Mouse (Mus musculus): ENCODE results near the gene Egr2. TPM values are rescaled to one million over a fixed set of nuclear protein-coding genes. Genes with fewer than 3 reads are reported as not detected.

Gene Egr2
- total RNA-seq, 1 experiment from 2014 or later = 8.5 TPM

DNA sequence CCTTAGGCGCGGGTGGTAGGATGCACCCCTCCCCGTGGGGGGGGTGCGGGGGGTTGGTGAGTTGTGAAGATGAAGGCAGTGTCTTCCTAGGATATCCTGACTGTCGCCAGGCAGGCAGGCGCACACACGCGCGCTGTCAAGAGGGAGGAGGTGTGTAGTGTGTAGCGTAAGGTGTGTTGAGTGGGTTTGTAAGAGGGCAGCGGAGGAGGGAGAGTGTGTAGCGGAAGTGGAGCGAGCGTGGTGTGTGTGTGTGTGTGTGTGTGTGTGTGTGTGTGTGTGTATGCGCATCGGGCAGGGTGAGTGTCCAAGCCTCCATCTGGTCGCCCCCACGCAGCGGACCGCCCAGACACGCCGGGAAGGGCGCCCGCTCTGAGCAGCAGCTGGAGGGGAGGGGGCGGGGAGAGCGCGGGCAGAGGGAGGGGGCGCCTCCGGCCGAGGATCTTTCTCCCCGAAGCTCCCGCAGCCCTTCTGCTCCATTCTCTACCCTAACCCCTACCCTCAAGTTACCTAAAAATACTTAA lies 1.4 kb downstream of the Egr2 start:
- ATAC-seq (replicated peaks in 1 of 2; ENCODE audit: insufficient read depth in 1 of 2, low FRiP score in 2 of 2, low TSS enrichment in 1 of 2, low read depth in 1 of 2, poor library complexity in 2 of 2, severe bottlenecking in 2 of 2) = no peak; a peak in 1 of 4 replicates

DNA sequence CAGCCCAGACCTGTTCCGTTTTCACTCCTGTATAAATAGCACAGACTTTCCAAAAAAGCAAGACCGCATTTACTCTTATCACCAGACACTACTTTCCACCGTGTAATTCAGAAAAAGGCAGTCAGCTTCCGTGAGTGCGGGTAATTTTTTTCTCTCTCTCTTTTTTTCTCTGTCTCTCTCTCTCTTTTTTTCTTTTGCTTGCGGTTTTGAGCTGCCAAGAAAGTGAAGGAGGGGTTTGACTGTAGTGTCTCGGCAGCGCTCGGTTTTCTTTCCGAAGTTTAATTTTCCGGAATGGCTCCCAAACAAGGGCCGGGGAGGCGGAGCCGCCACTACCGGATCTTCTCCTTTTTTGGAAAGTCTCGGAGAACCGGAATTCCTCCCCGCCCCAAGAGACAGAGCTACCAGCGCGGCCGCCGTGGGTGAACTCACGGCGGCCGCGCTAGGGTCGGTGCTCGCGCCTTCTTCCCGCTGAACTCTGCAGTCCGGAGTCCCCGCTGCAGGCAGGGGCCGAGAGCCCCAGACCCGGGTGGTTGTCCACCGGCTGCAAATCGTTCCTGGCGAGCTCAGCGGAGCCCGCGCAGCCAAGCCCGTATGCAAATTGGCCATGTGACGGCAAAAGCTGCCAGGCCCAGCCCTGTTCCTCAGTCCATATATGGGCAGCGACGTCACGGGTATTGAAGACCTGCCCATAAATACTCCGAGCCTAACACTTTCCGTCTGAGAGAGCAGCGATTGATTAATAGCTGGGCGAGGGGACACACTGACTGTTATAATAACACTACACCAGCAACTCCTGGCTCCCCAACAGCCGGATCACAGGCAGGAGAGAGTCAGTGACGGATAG lies 2.1 kb downstream of the Egr2 start:
- ATAC-seq (replicated peaks in 1 of 2; ENCODE audit: insufficient read depth in 1 of 2, low FRiP score in 2 of 2, low TSS enrichment in 1 of 2, low read depth in 1 of 2, poor library complexity in 2 of 2, severe bottlenecking in 2 of 2) = peak; percentile 74 to 80

DNA sequence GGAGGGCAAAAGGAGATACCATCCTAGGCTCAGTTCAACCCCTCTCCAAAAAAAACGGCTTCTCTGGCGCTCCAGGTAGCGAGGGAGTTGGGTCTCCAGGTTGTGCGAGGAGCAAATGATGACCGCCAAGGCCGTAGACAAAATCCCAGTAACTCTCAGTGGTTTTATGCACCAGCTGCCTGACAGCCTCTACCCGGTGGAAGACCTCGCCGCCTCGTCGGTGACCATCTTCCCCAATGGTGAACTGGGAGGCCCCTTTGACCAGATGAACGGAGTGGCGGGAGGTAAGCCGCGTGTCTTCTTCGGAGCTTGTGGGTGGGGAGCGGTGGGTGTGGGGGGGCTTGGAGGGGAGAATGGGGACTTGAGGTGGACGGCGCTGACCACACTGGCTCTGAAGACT lies 2.8 kb downstream of the Egr2 start:
- ATAC-seq (replicated peaks in 1 of 2; ENCODE audit: insufficient read depth in 1 of 2, low FRiP score in 2 of 2, low TSS enrichment in 1 of 2, low read depth in 1 of 2, poor library complexity in 2 of 2, severe bottlenecking in 2 of 2) = no peak

DNA sequence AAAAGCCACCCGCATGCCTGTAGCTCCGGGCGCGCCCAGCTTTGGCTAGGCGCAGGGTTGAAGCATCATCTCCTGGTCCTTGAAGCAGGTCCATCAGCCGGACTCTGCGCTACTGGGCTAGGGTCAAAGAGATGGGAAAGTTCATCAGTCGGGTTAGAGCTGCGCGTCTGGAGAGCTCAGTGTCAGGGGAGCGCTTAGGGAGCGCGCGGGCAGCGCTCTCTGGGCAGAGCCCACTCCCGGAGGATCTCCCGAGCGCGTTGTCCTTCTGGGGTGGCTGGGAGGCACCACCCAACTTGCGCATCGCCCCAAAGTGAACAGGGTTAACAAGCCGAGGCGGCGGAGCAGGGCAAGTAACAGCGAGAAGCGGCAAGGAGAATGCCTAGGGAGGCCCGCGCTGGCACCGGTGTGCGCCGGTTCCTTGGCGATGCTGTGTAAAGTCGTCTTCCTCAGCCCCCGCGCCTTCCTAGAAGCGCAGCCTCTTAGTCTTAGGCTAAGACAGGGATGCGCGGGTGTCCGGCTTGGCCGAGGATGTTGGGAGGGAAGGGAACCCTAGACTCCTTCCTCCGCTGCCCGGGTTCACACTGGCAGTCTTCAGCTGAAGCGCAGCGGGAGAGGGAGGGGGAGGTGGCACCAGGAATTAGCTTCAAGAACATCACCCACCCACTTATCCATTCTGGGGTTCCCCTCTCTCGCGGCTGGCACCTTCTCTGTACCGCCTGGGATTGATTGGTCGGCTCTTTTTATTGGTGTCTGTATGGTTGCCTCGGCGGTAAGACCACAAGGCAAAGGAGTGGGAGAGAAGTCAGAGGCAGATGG lies 3.5 kb downstream of the Egr2 start:
- no peak for ATAC-seq (replicated peaks in 1 of 2; ENCODE audit: insufficient read depth in 1 of 2, low FRiP score in 2 of 2, low TSS enrichment in 1 of 2, low read depth in 1 of 2, poor library complexity in 2 of 2, severe bottlenecking in 2 of 2)

DNA sequence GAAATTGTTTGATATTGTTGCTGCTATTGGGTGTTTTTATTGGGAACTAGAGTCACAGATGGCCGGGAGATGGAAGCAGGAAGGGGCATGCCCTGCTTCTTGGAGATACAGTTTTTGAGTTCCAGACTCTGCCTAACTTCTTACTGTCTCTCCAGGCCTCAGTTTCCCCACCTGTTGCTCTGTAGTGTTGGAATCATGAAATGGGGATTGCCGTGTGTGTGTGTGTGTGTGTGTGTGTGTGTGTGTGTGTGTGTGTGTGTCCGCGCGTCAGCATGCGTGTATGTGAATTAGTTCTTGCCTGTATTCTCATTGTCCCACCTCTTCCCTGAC lies 4.1 kb downstream of the Egr2 start:
- no peak for ATAC-seq (replicated peaks in 1 of 2; ENCODE audit: insufficient read depth in 1 of 2, low FRiP score in 2 of 2, low TSS enrichment in 1 of 2, low read depth in 1 of 2, poor library complexity in 2 of 2, severe bottlenecking in 2 of 2)

DNA sequence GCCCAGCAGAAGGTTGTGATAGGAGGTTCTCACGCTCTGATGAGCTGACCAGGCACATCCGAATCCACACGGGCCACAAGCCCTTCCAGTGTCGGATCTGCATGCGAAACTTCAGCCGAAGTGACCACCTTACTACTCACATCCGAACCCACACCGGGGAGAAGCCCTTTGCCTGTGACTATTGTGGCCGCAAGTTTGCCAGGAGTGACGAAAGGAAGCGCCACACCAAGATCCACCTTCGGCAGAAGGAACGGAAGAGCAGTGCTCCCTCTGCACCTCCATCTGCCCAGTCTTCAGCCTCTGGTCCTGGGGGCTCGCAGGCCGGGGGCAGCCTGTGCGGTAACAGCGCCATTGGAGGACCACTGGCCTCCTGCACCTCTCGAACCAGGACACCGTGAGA lies 5.3 kb downstream of the Egr2 start:
- no peak for ATAC-seq (replicated peaks in 1 of 2; ENCODE audit: insufficient read depth in 1 of 2, low FRiP score in 2 of 2, low TSS enrichment in 1 of 2, low read depth in 1 of 2, poor library complexity in 2 of 2, severe bottlenecking in 2 of 2)

DNA sequence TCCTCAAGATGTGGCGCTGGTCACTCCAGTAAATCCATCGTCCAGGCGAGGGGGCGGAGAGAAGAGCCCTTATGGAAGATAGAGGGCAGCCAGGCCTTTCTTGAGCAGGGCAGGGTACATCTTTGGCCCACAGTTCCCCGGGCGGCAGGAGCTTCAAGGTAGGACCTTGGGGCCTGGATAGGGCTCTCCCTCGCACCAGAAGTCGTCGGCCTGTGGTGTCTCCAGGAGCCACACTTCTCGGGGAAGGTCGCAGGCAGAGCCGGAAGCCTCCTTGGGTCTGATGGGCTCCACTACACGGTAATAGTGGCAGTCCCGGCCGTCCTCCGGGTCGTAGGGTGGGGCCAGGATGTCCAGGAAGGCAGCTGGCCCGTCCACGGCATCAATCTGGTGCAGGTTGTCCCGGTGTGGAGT lies 12.6 kb downstream of the Egr2 start:
- no peak for ATAC-seq (replicated peaks in 1 of 2; ENCODE audit: insufficient read depth in 1 of 2, low FRiP score in 2 of 2, low TSS enrichment in 1 of 2, low read depth in 1 of 2, poor library complexity in 2 of 2, severe bottlenecking in 2 of 2)

DNA sequence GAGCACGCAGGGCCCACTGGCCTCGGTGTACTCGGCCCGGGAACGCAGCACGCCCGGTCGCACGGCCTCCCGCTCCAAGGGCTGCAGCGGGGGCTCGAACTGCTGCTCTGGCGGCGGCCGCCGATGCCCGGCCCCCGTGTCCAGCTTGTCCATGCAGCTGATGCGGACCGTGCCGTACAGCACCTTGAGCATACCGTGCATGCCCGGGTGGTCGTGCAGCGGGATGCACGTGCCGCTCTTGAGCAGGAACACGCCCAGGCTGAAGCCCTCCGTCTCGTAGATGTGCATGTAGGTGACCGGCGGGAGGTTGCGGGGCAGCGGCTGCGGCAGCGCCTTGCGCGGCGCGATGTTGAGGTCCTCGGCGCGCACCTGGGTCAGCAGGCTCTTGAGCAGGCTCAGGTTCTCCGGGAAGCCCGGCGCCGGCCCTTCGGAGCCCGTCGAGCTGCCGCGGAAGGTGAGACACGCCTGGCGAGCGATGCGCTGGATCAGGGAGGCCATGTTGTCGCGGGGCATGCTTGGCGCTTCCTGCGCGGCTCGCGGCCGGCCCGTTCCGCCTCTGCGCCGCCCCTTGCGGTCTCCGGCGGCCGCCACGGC lies 13.1 kb downstream of the Egr2 start:
- no peak for ATAC-seq (replicated peaks in 1 of 2; ENCODE audit: insufficient read depth in 1 of 2, low FRiP score in 2 of 2, low TSS enrichment in 1 of 2, low read depth in 1 of 2, poor library complexity in 2 of 2, severe bottlenecking in 2 of 2)

DNA sequence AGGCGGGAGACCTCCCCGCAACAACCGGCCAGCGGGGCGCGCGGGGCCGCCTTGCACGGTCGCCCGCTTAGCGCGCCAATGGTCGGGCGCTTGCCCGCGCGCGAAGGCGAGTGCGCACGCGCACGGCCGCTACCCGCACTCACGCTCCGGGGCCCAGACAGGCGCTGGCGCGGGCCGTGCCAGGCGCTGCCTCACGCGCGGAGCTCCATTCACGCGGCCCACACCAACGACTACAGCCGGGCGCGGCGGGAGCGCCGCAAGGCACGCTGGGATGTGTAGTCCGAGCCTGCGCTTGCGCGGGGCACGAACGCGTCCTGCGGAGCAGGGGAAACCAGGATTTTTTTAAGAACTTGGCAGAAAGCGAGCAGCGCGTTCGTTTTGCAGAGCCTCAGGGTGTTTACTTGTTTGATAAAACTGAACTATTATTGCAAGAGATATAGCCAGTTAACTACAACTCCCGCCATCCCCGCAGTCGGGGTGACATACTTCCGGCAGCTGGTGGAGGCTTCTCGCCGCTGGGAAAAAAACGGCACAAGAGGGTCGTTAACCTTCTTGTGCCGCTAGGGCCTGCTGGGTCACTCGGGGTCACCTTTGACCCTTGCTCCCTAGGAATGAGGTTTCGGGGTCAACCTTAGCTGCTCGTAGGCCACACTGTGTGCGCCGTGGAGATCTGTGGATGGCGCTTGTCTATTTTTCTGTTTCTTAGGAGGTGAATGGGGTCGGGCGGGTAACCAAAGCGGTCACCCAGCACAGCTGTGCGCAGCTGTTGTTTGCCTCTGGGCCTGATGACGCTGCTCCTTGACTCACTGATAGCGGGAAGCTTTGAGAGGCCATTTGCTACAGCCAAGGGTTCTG lies 13.8 kb downstream of the Egr2 start, which contains the start of gene Ado:
Gene Ado, minus strand, starts transcription at position 79 of the 855 bp plus-strand sequence.
- ATAC-seq (replicated peaks in 1 of 2; ENCODE audit: insufficient read depth in 1 of 2, low FRiP score in 2 of 2, low TSS enrichment in 1 of 2, low read depth in 1 of 2, poor library complexity in 2 of 2, severe bottlenecking in 2 of 2) = peak; percentile 83 to 91

DNA sequence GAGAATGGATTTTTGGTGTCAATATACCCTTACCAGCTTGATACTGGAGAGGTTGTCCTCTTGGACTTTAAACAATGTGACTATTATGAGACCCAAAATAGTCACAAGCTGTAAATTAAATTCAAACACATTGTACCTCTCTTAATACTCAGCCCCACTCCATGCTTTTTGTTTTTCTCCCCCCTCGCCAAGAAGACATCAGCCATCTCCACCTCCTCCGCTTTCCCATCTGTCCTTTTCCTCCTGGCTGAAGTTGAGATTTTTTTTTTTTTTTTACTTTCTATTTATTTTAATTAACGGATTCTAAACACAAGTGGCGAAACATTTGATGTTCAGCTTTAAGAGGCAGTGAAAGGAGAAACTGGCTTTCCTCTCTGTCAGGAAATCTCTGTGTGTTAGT lies 22.8 kb downstream of the Egr2 start:
- ATAC-seq (replicated peaks in 1 of 2; ENCODE audit: insufficient read depth in 1 of 2, low FRiP score in 2 of 2, low TSS enrichment in 1 of 2, low read depth in 1 of 2, poor library complexity in 2 of 2, severe bottlenecking in 2 of 2) = no peak

DNA sequence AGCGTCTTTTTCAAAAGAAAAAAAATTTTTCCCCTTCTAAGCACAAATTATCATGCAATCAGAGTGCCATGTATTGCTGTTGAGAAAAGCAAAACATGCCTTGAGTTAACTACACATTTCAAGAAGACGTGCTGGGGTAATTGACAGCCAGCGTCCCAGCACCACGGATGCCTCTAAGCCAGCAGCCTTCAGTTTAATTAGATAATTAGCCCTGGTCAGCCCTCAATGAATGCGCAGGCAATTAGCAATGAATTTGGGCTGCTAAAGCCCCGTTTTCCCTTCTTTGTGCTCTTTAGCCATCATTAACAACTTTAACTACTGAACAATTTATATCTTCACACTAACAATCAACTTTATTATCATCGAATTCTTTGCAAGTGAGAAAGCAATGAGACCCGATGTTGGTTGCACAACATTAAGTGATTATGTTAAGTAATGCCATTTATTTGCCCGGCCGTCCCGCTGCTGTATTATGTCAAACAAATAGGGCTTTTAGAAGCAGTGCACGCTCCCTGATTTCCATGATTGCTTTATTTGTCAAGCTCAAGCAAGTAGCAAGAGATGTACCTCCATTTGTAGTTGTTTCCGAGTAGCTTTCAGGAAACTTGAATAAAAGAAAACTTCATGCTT lies 24.6 kb downstream of the Egr2 start:
- no peak for ATAC-seq (replicated peaks in 1 of 2; ENCODE audit: insufficient read depth in 1 of 2, low FRiP score in 2 of 2, low TSS enrichment in 1 of 2, low read depth in 1 of 2, poor library complexity in 2 of 2, severe bottlenecking in 2 of 2)

DNA sequence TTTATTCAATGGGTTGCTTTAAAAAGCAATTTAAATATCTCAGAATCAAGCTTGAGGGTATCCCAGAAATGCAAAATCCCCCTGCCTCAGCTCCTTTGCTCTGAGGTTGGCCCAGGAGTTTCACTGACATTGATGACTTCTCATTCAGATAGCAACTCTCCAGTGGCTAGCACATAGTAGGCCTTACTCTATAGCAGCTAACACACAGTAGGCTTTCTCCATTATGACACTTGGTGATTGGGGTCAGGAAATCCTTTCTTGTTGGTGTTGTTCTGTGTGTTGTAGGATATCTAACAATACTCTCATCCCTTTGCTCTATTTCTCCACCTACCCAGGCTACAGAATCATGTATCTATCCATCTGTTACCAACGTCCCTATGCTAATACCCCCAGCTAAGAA lies 25.9 kb downstream of the Egr2 start:
- no peak for ATAC-seq (replicated peaks in 1 of 2; ENCODE audit: insufficient read depth in 1 of 2, low FRiP score in 2 of 2, low TSS enrichment in 1 of 2, low read depth in 1 of 2, poor library complexity in 2 of 2, severe bottlenecking in 2 of 2)

DNA sequence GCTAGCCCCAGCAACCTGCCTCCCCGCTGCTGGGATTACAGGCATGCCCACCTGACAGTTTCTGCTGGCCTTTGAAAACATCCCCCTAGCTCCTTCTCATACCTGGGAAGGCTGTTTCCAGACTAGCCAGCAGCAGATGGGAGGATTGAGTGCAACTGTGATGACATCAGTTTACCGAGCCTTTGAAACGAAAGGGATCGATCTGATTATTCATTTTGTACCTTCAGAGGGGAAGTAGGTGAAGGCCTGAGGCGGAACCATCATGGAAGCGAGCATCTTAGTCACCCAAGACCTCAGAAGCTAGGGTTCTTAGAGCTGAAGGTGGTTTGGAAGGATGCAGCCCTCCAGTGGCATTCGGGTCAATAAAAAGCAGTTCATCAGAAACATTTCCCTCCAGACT lies 29.2 kb downstream of the Egr2 start:
- no peak for ATAC-seq (replicated peaks in 1 of 2; ENCODE audit: insufficient read depth in 1 of 2, low FRiP score in 2 of 2, low TSS enrichment in 1 of 2, low read depth in 1 of 2, poor library complexity in 2 of 2, severe bottlenecking in 2 of 2)

DNA sequence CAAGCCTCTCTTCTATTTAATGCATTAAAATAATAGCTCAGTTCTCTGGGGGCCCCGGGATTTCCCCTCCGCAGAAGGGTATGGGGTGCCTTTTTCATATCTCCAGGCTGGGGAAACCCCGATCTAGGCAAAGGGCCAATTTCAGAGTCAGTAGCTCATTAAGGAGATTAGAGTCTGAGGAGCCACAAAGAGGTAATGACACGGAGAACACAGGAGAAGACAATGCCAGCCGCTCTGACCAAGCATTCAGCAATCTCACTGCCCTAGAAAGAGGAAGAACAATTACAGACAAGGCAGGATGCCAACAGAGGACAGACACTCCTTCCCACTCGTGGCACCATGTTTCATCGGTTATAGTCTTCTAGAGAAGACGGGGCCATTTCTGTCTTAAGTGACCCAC lies 30.8 kb downstream of the Egr2 start:
- ATAC-seq (replicated peaks in 1 of 2; ENCODE audit: insufficient read depth in 1 of 2, low FRiP score in 2 of 2, low TSS enrichment in 1 of 2, low read depth in 1 of 2, poor library complexity in 2 of 2, severe bottlenecking in 2 of 2) = peak; percentile 77 to 93

DNA sequence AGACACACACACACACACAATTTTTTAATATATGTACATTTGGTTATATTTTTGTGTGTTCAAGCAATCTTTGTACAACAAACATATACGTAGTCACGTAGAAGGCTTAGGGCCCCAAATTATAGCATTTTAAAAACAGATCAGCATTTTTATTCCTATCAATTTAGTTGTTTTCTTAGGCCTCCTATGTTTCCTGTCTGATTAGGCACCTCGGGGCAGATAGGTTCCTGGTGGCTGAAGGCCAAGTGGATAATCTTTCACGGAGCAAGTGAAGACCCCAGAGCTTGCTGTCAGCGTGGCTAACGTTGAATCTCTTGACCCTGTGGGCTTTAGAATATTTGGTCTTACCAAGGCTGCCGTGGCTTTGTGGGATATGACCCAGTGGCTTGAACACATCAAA lies 34.3 kb downstream of the Egr2 start:
- no peak for ATAC-seq (replicated peaks in 1 of 2; ENCODE audit: insufficient read depth in 1 of 2, low FRiP score in 2 of 2, low TSS enrichment in 1 of 2, low read depth in 1 of 2, poor library complexity in 2 of 2, severe bottlenecking in 2 of 2)

DNA sequence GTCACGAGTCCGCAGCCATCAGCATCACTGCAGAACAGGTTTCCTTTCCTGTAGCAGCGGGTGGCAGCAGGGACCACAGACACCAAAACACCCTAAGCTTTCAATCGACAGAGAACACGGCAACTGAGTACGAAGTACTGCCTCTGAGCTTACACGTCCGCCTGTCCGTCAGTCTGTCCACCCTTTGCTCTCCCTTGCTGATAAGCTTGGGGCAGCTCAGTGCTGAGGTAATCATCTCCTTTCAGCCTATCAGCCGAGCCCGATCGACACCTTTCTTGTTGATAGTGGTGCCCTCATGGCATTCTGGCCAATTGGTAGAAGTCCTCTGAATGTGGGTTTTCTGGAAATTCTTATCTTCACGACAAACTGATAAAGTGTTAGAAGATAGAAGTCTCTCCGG lies 36.2 kb downstream of the Egr2 start:
- no peak for ATAC-seq (replicated peaks in 1 of 2; ENCODE audit: insufficient read depth in 1 of 2, low FRiP score in 2 of 2, low TSS enrichment in 1 of 2, low read depth in 1 of 2, poor library complexity in 2 of 2, severe bottlenecking in 2 of 2)

DNA sequence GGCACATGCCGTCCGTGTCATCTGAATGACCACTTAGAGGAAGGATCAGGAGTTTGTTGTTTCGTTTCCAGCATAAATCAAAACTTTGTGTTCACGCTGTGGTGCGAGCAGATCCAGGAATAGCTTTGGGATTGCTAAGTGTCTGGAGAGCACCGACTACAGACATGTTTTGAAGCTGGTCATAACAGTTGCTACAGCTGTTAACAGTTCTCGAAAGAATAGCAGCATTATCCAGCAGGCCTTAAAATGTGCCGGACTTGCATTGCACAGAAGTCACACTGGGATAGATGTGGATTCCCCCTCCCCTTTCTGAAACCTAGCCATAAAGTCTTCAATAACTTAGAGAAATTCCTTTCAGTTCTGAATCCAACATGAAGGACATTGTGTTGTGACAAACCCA lies 38.0 kb downstream of the Egr2 start:
- no peak for ATAC-seq (replicated peaks in 1 of 2; ENCODE audit: insufficient read depth in 1 of 2, low FRiP score in 2 of 2, low TSS enrichment in 1 of 2, low read depth in 1 of 2, poor library complexity in 2 of 2, severe bottlenecking in 2 of 2)

Data from hematopoietic stem cell, adult 5-6 weeks (primary cell).